Mouse (Mus musculus) kidney, embryonic 15.5 days (tissue): ENCODE measurements at regions not wholly inside any gene's neighbourhood (a gene's known extent, or its start where the extent isn't known, plus 50 kb on each side); places are given as distances from the start of the nearest gene placed in this dataset.

Experiments used
- ATAC-seq: fragments of 200-750 bp; cut with Nextera tagmentation; replicated peaks from 2 replicates; pipeline ENCODE4 v1.8.0; 2017; ENCODE audit warnings: moderate TSS enrichment; ENCODE audit not compliant: low FRiP score
- H3K27ac ChIP-seq: fragments of 300-500 bp; sonication (generic); 2 replicates; pipeline ENCODE4 v1.5.1; 2015; ENCODE audit warnings: mild to moderate bottlenecking, inconsistent platforms
- H3K27me3 ChIP-seq: fragments of 300-500 bp; sonication (generic); 2 replicates; pipeline ENCODE4 v1.6.1; 2015; ENCODE audit warnings: inconsistent platforms
- H3K36me3 ChIP-seq: fragments of 300-500 bp; sonication (generic); 2 replicates; pipeline ENCODE4 v1.6.1; 2015; ENCODE audit warnings: inconsistent platforms
- H3K4me1 ChIP-seq: fragments of 300-500 bp; sonication (generic); 2 replicates; pipeline ENCODE4 v1.6.1; 2015; ENCODE audit warnings: inconsistent platforms
- H3K4me2 ChIP-seq: fragments of 300-500 bp; sonication (generic); 2 replicates; pipeline ENCODE4 v1.6.1; 2015; ENCODE audit warnings: moderate library complexity, mild to moderate bottlenecking, inconsistent platforms
- H3K4me3 ChIP-seq: fragments of 300-500 bp; sonication (generic); replicated peaks from 2 replicates; pipeline ENCODE4 v1.5.1; 2015; ENCODE audit warnings: mild to moderate bottlenecking, inconsistent platforms
- H3K9ac ChIP-seq: fragments of 300-500 bp; sonication (generic); 2 replicates; pipeline ENCODE4 v1.6.1; 2015; ENCODE audit warnings: mild to moderate bottlenecking, inconsistent platforms
- H3K9me3 ChIP-seq: fragments of 300-500 bp; sonication (generic); replicated peaks from 2 replicates; pipeline ENCODE4 v1.6.1; 2016; ENCODE audit warnings: inconsistent platforms
- WGBS: fragments of 180-500 bp; shearing (Covaris S2); methylation state at CpG from one replicate; pipeline ENCODE4 v1.1.7; 2015; ENCODE audit warnings: mixed read lengths; 5-methylcytosine and 5-hydroxymethylcytosine counted together

GRCm38 (mm10) chr8:47769452-47769851 lies 52.5 kb upstream of the Cldn24 start:
- no peak overlapping the region for H3K27ac ChIP-seq
- no peaks in the 10 kb centered on the region for H3K9me3 ChIP-seq
- ATAC-seq: no peak
- H3K9ac ChIP-seq: no peak overlapping the region
- H3K4me3 ChIP-seq: no peak overlapping the region
- 88% methylated on average over 5 of the region's 5 CpGs for WGBS
- no peaks in the 10 kb centered on the region for H3K36me3 ChIP-seq
- H3K4me2 ChIP-seq: no peak overlapping the region
- H3K4me1 ChIP-seq: peaks cover 13% of the 10 kb centered on the region
- H3K27me3 ChIP-seq: no peaks in the 10 kb centered on the region

DNA sequence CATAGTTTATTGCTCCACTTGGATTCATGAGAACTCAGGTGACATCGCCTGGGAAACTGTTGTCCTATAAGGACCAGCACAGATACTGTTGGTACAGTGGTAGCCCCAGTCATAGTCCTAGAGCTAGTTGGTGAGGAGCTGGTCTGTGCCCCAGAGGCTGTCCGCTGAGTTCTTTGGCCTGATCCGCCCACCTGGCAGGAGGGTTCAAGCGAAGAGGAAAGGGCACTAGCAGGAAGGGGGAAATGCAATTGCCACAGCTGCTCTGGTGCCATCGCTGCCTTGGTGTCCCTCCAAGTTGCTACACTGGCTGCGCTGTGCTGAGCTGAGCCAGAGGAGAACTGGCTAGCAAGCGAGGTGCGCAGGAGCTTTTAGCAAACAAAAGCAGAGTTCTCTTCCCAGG lies 53.2 kb upstream of the Cldn24 start:
- Histone ChIP-seq H3K9ac (no peak overlapping the region), H3K4me3 (no peak overlapping the region), H3K4me1 (peaks cover 20% of the 10 kb centered on the region), H3K36me3 (no peaks in the 10 kb centered on the region), H3K9me3 (no peaks in the 10 kb centered on the region), H3K4me2 (no peak overlapping the region), H3K27ac (no peak overlapping the region), H3K27me3 (no peaks in the 10 kb centered on the region)
- 87% methylated on average over 8 of the region's 8 CpGs for WGBS
- no peak for ATAC-seq

DNA sequence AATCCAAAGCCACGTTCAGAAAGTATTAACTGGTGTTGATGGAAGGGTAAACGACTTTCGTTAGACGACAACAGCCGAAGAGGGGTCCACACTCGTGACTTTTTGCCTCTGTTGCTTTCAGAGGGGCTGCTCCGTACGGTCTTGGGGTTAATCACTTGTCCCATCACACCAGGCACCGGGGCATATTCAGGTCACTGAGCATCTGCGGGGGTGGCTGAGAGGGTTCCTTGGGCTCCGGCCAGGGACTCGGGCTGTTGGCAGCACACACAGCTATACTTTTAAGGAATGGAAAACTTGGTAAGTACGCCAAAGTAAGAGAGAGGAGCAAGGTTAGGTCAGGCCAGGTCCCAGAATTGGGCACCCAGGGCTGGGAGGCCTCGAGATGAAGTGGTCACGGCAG lies 50.7 kb upstream of the Cdkn2aip start:
- Histone ChIP-seq H3K9me3 (no peaks in the 10 kb centered on the region), H3K36me3 (no peaks in the 10 kb centered on the region), H3K4me2 (peak overlapping the region; percentile 56), H3K27me3 (0 out of 2 replicates have a peak, but pooled peaks cover 3% of the 10 kb centered on the region), H3K4me1 (peaks cover 32% of the 10 kb centered on the region), H3K4me3 (peak overlapping the region; percentile 24), H3K27ac (peak overlapping the region; percentile 63), H3K9ac (no peak overlapping the region)
- ATAC-seq: peak; percentile 52; the same call in 1 of the 2 replicates
- WGBS: 23% methylated on average over 15 of the region's 15 CpGs

DNA sequence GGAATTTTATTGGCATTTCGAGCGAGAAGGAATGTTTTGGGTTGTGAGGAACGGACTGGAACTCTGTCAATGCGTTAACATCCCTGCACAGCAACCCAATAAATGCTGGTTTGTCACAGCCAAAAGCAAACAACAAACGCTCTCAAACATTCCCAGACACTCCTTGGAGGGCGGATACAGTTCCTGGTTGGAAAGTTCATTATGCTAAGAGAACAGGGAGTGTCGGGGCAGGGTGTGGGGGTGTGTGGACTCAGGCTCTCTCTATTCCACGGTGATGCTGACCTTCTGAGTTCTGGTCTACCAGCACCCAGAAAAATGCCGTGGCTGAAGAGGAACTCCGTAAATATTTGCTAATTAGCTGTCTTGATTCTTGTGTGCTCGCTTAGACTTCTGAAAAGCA lies 50.3 kb upstream of the Cdkn2aip start:
- Histone ChIP-seq H3K9me3 (no peaks in the 10 kb centered on the region), H3K4me3 (peak overlapping the region; percentile 24), H3K27me3 (0 out of 2 replicates have a peak, but pooled peaks cover 3% of the 10 kb centered on the region), H3K4me1 (peaks cover 32% of the 10 kb centered on the region), H3K27ac (peak overlapping the region; percentile 63), H3K4me2 (peak overlapping the region; percentile 56), H3K36me3 (no peaks in the 10 kb centered on the region), H3K9ac (no peak overlapping the region)
- 19% methylated on average over 11 of the region's 11 CpGs for WGBS
- peak; percentile 74 for ATAC-seq
